Mouse (Mus musculus): ENCODE measurements around the gene Vmn1r55. TPM values are rescaled to one million over a fixed set of nuclear protein-coding genes. Genes with fewer than 3 reads are reported as not detected.
"Not testable (repeated sequence)": the region's sequence is repeated elsewhere in the genome, so short reads cannot be mapped to it uniquely, and the experiment has no call there.

Vmn1r55 gene
- total RNA-seq (2021) (not detected), polyA plus RNA-seq (2012; rRNA removed) (not detected in 2 replicates)
- long read RNA-seq: 0 reads

- DNase-seq: not testable (repeated sequence)
Measured at GRCm38 (mm10) chr7:5149570-5149969, at the start of gene Vmn1r55. TSS of gene Vmn1r55 (minus strand) at chr7:5149670.

- DNase-seq: not testable (repeated sequence)
Measured at GRCm38 (mm10) chr7:5196647-5197046, 47.2 kb upstream of the Vmn1r55 start, which contains the start of gene Vmn1r56. TSS of gene Vmn1r56 (minus strand) at chr7:5196747.

GRCm38 (mm10) chr7:5125549-5126406 lies 23.7 kb downstream of the Vmn1r55 start, which contains the start of gene Rasl2-9:
TSS of gene Rasl2-9 (minus strand) at chr7:5125950.
- DNase-seq: peak; percentile 82

GRCm38 (mm10) chr7:5125078-5125477 lies 24.4 kb downstream of the Vmn1r55 start:
- no peak for DNase-seq

- no peak for DNase-seq
Measured at GRCm38 (mm10) chr7:5116850-5117249, 32.6 kb downstream of the Vmn1r55 start, which contains the start of gene Rfpl4. TSS of gene Rfpl4 (minus strand) at chr7:5116950.

- no peak for DNase-seq
Measured at GRCm38 (mm10) chr7:5112701-5113100, 36.8 kb downstream of the Vmn1r55 start.

- no peak for DNase-seq
Measured at GRCm38 (mm10) chr7:5109301-5109700, 40.2 kb downstream of the Vmn1r55 start.

- no peak for DNase-seq
Measured at GRCm38 (mm10) chr7:5108272-5108671, 41.2 kb downstream of the Vmn1r55 start.

- no peak for DNase-seq
Measured at GRCm38 (mm10) chr7:5102564-5102963, 46.9 kb downstream of the Vmn1r55 start.

- no peak for DNase-seq
Measured at GRCm38 (mm10) chr7:5101066-5101663, 48.3 kb downstream of the Vmn1r55 start.

- no peak for DNase-seq
Measured at GRCm38 (mm10) chr7:5099796-5100195, 49.7 kb downstream of the Vmn1r55 start.

GRCm38 (mm10) chr7:5098769-5099168 lies 50.7 kb downstream of the Vmn1r55 start:
- no peak for DNase-seq

GRCm38 (mm10) chr7:5092831-5093510 lies 56.5 kb downstream of the Vmn1r55 start:
- DNase-seq: no peak

- no peak for DNase-seq
Measured at GRCm38 (mm10) chr7:5092381-5092780, 57.1 kb downstream of the Vmn1r55 start.

GRCm38 (mm10) chr7:5091008-5091728 lies 58.3 kb downstream of the Vmn1r55 start:
- peak; percentile 60 for DNase-seq

- DNase-seq: no peak
Measured at GRCm38 (mm10) chr7:5089853-5090252, 59.6 kb downstream of the Vmn1r55 start.

- no peak for DNase-seq
Measured at GRCm38 (mm10) chr7:5087886-5088285, 61.6 kb downstream of the Vmn1r55 start.

- no peak for DNase-seq
Measured at GRCm38 (mm10) chr7:5086921-5087440, 62.5 kb downstream of the Vmn1r55 start.

GRCm38 (mm10) chr7:5085512-5085911 lies 64.0 kb downstream of the Vmn1r55 start:
- no peak for DNase-seq

GRCm38 (mm10) chr7:5083325-5084105 lies 66.0 kb downstream of the Vmn1r55 start:
- DNase-seq: no peak

GRCm38 (mm10) chr7:5081939-5082338 lies 67.5 kb downstream of the Vmn1r55 start:
- no peak for DNase-seq

Measured in adrenal gland, adult 2 months (tissue).